Mouse (Mus musculus) NIH3T3 (cell line): ENCODE results near the gene Primpol.

ENCODE experiments used
- DNase-seq: peaks from one replicate; pipeline ENCODE4 v3.0.0-alpha.2; 2012; ENCODE audit warnings: low read depth

The Primpol gene

DNA sequence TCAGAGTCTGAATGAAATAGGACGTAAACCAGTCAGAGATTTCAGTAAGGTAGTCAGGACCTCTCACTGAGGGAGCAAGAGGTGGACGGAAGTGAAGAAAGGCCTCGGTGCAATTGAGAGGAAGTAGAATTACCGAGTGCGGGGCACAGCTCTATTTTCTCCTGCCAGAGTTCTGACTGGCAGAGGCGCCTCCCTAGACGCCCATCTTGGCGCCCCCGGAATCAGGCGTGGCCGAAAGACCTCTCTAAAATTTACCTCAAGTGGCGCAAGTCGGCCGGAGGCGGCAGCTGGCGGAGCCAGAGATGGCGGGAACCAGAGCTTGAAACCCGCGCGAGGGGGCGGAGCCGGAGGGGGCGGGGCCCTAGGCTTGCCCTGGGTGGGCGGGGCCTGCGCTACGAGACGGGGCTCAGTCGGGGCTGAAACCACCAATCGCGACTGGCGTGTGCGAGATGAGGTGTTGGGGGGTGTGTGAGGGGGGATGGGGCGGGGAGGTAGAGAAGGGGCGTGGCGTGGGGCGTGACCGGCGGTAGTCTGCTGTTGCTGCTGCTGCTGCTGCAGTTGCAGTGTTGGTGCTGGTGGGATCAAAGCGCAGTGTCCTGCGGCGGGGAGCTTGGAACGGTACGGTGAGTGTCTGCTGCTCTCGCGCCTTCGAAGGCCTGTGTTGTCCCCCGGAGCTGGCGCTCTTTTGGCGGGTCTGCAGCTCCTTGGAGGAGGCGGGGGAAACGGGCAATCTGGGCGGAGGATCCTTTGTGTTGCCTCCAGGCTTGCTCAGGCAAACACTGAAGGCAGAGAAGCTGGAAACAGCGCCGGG, at the start of gene Primpol, which contains the start of gene Casp3:
Primpol (minus strand) TSS at position 334 of the 811 bp plus-strand sequence.
Casp3 (plus strand) TSS at position 413 of the 811 bp plus-strand sequence.
- DNase-seq: peak; percentile 98

DNA sequence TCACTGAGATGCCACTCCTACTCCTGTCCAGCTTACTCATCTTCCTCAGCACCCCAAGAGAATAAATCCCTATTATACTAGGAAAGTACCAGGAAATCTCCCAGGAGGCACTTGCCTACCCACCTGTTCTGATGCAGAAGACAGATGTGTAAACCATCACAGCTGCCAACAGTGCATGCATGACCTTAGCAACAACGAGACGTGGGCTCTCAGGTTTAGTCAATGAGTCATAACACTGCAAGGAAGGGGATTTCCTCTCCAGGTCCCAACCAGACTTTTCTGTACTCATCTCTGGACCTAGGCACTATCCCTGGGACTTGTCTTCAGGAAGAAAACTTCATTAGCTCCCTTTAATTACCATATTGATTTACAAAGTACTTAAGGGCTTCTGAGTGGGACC, 38.9 kb upstream of the Primpol start:
- DNase-seq: peak; percentile 47

- peak; percentile 20 for DNase-seq
These were observed 34.9 kb upstream of the Primpol start for GRCm38 (mm10) chr8:46651872-46652271.

GRCm38 (mm10) chr8:46648421-46648820, 31.4 kb upstream of the Primpol start:
- no peak for DNase-seq

DNA sequence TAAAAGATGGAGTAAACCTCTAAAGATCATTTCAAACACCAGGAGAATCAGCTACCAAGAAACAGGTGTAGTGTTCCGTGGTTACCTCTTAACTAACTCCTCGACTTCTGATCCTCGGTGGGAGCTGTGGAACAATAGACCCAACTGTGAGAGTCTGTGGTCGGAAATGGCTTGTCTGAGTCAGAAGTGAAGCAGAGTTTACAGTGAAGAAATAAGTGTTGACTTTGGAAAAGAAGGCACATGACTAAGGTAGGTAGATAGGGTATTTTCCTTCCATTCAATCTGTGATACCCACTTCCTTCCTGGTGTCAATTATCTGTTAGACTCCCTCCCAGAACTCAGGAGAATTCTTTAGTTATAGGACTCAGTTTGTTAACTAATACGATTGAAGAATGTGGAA, 24.3 kb upstream of the Primpol start:
- peak; percentile 44 for DNase-seq

GRCm38 (mm10) chr8:46639852-46640251, 22.8 kb upstream of the Primpol start:
- DNase-seq: no peak

- DNase-seq: peak; percentile 91
These were observed 22.1 kb upstream of the Primpol start for GRCm38 (mm10) chr8:46639010-46639571.

DNA sequence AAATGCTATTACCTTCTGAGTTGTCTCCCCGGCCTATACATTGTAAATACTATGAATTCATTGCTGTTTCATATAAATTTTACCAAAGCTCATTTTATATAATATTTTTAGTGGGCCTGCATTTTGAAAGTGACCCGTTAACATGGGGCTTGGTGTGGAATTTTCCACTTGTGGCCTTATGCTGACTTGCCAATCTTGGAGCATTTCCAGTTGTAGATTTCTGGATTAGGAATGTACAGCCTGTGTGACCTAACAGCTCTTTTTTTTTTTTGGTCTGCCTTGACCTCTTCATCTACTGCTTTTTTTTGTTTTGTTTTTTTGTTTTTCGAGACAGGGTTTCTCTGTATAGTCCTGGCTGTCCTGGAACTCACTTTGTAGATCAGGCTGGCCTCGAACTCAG, 13.9 kb upstream of the Primpol start:
- DNase-seq: no peak

DNA sequence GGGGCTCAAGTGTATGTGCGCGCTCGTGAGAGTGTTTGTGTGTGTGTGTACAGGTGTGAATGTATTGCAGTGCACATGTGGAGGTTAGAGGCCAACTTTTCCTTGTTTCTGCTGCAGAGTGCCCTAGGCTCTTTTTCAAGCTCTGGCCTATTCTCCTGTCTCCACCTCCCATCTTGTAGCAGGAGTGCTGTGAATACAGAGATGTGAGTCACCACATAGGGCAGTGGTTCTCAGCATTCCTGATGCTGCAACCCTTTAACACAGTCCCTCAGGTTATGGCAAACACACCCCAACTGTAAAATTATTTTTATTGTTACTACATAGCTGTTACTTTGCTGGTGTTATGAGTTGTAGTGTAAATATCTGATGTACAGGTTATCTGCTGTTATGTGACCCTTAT, 13.4 kb upstream of the Primpol start:
- peak; percentile 57 for DNase-seq

GRCm38 (mm10) chr8:46628645-46629044, 11.6 kb upstream of the Primpol start:
- DNase-seq: no peak

DNA sequence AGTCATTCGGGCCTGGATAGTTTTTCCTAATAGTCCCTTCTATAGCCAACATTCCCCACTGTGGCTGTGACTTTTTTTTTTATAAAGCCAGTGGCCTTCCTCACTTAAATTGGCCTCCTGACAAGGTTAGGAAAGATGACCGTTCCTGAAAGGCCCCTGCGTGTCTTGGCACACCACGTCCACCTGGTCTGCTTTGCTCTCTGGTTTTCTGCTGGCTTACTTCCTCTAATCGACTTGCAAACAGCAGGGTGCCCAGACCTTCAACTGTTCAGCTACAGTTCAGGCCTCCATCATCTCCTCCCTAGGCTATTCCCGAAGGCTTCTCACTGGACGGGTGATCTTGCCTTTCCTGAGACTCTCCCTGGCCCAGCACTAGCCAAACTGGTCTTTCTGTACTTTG, 10.9 kb upstream of the Primpol start:
- DNase-seq: no peak

- no peak for DNase-seq
These were observed 9.6 kb upstream of the Primpol start for GRCm38 (mm10) chr8:46626642-46627041.

- peak; percentile 48 for DNase-seq
These were observed 8.2 kb upstream of the Primpol start for GRCm38 (mm10) chr8:46625166-46625565.

DNA sequence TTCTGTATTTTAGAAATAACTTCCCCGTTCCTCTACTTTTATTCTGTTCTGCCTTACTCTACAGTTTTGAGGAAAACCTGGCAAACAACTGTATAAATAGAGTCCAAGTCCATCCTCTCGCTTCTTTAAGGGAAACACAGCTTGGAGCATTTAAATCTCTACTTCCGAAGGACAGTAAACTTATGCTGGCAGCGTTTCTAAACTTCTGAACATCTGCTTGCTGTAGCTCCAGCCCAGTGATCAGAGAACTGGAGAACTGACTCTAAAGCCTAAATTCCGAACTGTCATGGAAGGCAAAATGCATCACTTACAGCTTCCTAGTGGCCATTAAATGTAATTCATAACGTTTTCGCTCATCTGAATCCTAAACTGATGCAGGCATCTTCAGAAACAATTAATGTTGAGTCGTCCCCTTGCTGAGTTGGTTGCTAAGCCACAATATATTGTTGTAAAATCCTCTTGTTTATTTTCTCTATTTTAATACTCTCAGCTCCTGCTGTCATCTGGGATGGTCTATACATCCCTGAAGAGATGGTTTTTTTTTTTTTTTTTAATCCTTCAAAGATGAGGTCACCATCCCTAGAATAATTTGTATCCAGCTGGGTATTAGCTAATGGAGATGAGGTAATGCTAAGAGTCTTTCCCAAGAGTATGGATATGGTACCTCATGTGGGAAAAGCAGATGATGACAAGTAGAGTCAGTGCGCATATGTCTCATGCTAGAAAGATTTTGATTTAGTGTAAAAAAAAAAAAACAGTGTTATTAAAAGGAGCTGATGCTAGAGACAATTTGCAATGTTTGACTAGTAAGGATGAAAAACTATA, 5.6 kb upstream of the Primpol start:
- DNase-seq: no peak

- DNase-seq: peak; percentile 25
These were observed 1.8 kb upstream of the Primpol start for GRCm38 (mm10) chr8:46618639-46619320.

- DNase-seq: no peak
These were observed 943 bp upstream of the Primpol start for GRCm38 (mm10) chr8:46617690-46618620.

DNA sequence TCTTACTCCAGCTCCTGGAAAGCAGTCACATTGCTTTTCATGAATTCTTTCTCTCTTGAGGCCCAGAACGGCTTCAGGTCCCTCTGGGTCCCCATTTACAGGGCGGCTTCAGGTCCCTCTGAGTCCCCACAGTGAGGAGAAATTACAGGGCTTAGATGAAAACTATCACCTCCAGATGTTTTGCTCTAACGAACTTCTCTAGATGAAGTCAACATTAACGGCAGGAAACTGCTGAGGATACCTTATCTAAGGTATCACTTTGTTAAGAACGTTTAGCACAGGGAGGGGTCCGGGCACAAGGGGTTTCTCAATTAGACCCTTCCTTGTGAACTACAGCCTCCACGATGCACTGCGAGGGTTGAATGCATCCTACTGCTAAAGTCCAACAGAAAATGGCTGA, 1.1 kb downstream of the Primpol start:
- no peak for DNase-seq

- peak; percentile 80 for DNase-seq
These were observed 3.6 kb downstream of the Primpol start for GRCm38 (mm10) chr8:46613377-46613776.

GRCm38 (mm10) chr8:46612913-46613312, 4.1 kb downstream of the Primpol start:
- DNase-seq: peak; percentile 44

- DNase-seq: no peak
These were observed 5.5 kb downstream of the Primpol start for GRCm38 (mm10) chr8:46611557-46611956.

- DNase-seq: no peak
These were observed 10.1 kb downstream of the Primpol start for GRCm38 (mm10) chr8:46606930-46607329.
